Mouse (Mus musculus) intestine, embryonic 16.5 days (tissue): ENCODE measurements at regions not wholly inside any gene's neighbourhood (a gene's known extent, or its start where the extent isn't known, plus 50 kb on each side); places are given as distances from the start of the nearest gene placed in this dataset.

Experiments
- ATAC-seq: fragments of 200-750 bp; cut with Nextera tagmentation; 2 replicates; pipeline ENCODE4 v1.8.0; 2017; ENCODE audit warnings: moderate TSS enrichment, moderate library complexity
- H3K27ac ChIP-seq: fragments of 300-500 bp; sonication (generic); 2 replicates; pipeline ENCODE4 v1.5.1; 2014; ENCODE audit warnings: mild to moderate bottlenecking, low read length
- H3K27me3 ChIP-seq: fragments of 300-500 bp; sonication (generic); replicated peaks from 2 replicates; pipeline ENCODE4 v1.6.1; 2014; ENCODE audit warnings: low read length, control low read depth, mixed read lengths; ENCODE audit not compliant: control insufficient read depth, insufficient read depth
- H3K36me3 ChIP-seq: fragments of 300-500 bp; sonication (generic); 2 replicates; pipeline ENCODE4 v1.6.1; 2014; ENCODE audit warnings: low read length, control low read depth; ENCODE audit not compliant: control insufficient read depth, insufficient read depth
- H3K4me1 ChIP-seq: fragments of 300-500 bp; sonication (generic); 2 replicates; pipeline ENCODE4 v1.6.1; 2014; ENCODE audit warnings: low read length, control low read depth, mixed read lengths; ENCODE audit not compliant: control insufficient read depth, insufficient read depth
- H3K4me2 ChIP-seq: fragments of 300-500 bp; sonication (generic); 2 replicates; pipeline ENCODE4 v1.6.1; 2014; ENCODE audit warnings: low read depth, low read length, control low read depth
- H3K4me3 ChIP-seq: fragments of 300-500 bp; sonication (generic); 2 replicates; pipeline ENCODE4 v1.5.1; 2014; ENCODE audit warnings: mild to moderate bottlenecking, low read length
- H3K9ac ChIP-seq: fragments of 300-500 bp; sonication (generic); 2 replicates; pipeline ENCODE4 v1.6.1; 2014; ENCODE audit warnings: low read depth, low read length
- H3K9me3 ChIP-seq: fragments of 300-500 bp; sonication (generic); 2 replicates; pipeline ENCODE4 v1.6.1; 2016; ENCODE audit warnings: low read length, control low read depth; ENCODE audit not compliant: control insufficient read depth
- WGBS: fragments of 180-500 bp; shearing (Covaris S2); extraction: QIAGEN DNeasy Blood & Tissue Kit; methylation state at CpG from one replicate; pipeline ENCODE4 v1.1.7; 2014; 5-methylcytosine and 5-hydroxymethylcytosine counted together

GRCm38 (mm10) chr15:88399989-88400388, 200.1 kb upstream of the Zdhhc25 start:
- H3K27me3 ChIP-seq, result no peaks in the 10 kb centered on the region
- no peak overlapping the region for H3K27ac ChIP-seq
- no peak for ATAC-seq
- no peaks in the 10 kb centered on the region for H3K4me1 ChIP-seq
- no peaks in the 10 kb centered on the region for H3K9me3 ChIP-seq
- H3K36me3 ChIP-seq, result no peaks in the 10 kb centered on the region
- WGBS, result 66% methylated on average over 12 of the region's 12 CpGs
- no peak overlapping the region for H3K4me2 ChIP-seq
- H3K4me3 ChIP-seq, result no peak overlapping the region
- no peak overlapping the region for H3K9ac ChIP-seq

- Histone ChIP-seq H3K27ac (no peak overlapping the region), H3K9me3 (no peaks in the 10 kb centered on the region), H3K4me2 (no peak overlapping the region), H3K9ac (no peak overlapping the region), H3K36me3 (no peaks in the 10 kb centered on the region), H3K27me3 (no peaks in the 10 kb centered on the region), H3K4me3 (no peak overlapping the region), H3K4me1 (no peaks in the 10 kb centered on the region)
- ATAC-seq, result no peak
- 55% methylated on average over 9 of the region's 9 CpGs for WGBS
These were observed 199.3 kb upstream of the Zdhhc25 start for GRCm38 (mm10) chr15:88400787-88401186.

GRCm38 (mm10) chr15:88408461-88409379, 191.4 kb upstream of the Zdhhc25 start:
- 77% methylated on average over 20 of the region's 20 CpGs for WGBS
- Histone ChIP-seq H3K4me3 (no peak overlapping the region), H3K9me3 (peaks cover 8% of the 10 kb centered on the region; the same call in 1 of the 2 replicates), H3K36me3 (no peaks in the 10 kb centered on the region), H3K27me3 (no peaks in the 10 kb centered on the region), H3K9ac (no peak overlapping the region), H3K4me2 (no peak overlapping the region), H3K27ac (no peak overlapping the region), H3K4me1 (no peaks in the 10 kb centered on the region)
- no peak for ATAC-seq

- Histone ChIP-seq H3K4me3 (no peak overlapping the region), H3K36me3 (no peaks in the 10 kb centered on the region), H3K4me2 (no peak overlapping the region), H3K4me1 (no peaks in the 10 kb centered on the region), H3K9ac (no peak overlapping the region), H3K27me3 (no peaks in the 10 kb centered on the region), H3K27ac (no peak overlapping the region), H3K9me3 (peaks cover 8% of the 10 kb centered on the region; the same call in 1 of the 2 replicates)
- 68% methylated on average over 4 of the region's 4 CpGs for WGBS
- no peak for ATAC-seq
These were observed 185.9 kb upstream of the Zdhhc25 start for GRCm38 (mm10) chr15:88414206-88414605.

- Histone ChIP-seq H3K27ac (no peak overlapping the region), H3K27me3 (no peaks in the 10 kb centered on the region), H3K36me3 (no peaks in the 10 kb centered on the region), H3K4me2 (no peak overlapping the region), H3K9ac (no peak overlapping the region), H3K4me1 (no peaks in the 10 kb centered on the region), H3K4me3 (no peak overlapping the region), H3K9me3 (0 out of 2 replicates have a peak, but pooled peaks cover 4% of the 10 kb centered on the region)
- no peak for ATAC-seq
- WGBS, result 73% methylated on average over 8 of the region's 8 CpGs
These were observed 181.2 kb upstream of the Zdhhc25 start for GRCm38 (mm10) chr15:88418881-88419280.

- no peak overlapping the region for H3K9ac ChIP-seq
- H3K4me1 ChIP-seq, result no peaks in the 10 kb centered on the region
- H3K27ac ChIP-seq, result no peak overlapping the region
- ATAC-seq, result no peak
- H3K9me3 ChIP-seq, result 0 out of 2 replicates have a peak, but pooled peaks cover 2% of the 10 kb centered on the region
- H3K4me3 ChIP-seq, result no peak overlapping the region
- H3K4me2 ChIP-seq, result no peak overlapping the region
- H3K27me3 ChIP-seq, result no peaks in the 10 kb centered on the region
- H3K36me3 ChIP-seq, result no peaks in the 10 kb centered on the region
- WGBS, result 67% methylated on average over 7 of the region's 7 CpGs
These were observed 171.7 kb upstream of the Zdhhc25 start for GRCm38 (mm10) chr15:88428441-88428840.

GRCm38 (mm10) chr15:88430941-88431340, 169.2 kb upstream of the Zdhhc25 start:
- Histone ChIP-seq H3K9me3 (no peaks in the 10 kb centered on the region), H3K4me2 (no peak overlapping the region), H3K4me1 (no peaks in the 10 kb centered on the region), H3K27me3 (no peaks in the 10 kb centered on the region), H3K9ac (no peak overlapping the region), H3K36me3 (no peaks in the 10 kb centered on the region), H3K27ac (no peak overlapping the region), H3K4me3 (no peak overlapping the region)
- WGBS, result 79% methylated on average over 7 of the region's 7 CpGs
- no peak for ATAC-seq

- no peaks in the 10 kb centered on the region for H3K4me1 ChIP-seq
- WGBS, result 74% methylated on average over 4 of the region's 4 CpGs
These were observed 151.8 kb upstream of the Zdhhc25 start for GRCm38 (mm10) chr15:88448272-88448671.

GRCm38 (mm10) chr15:88451241-88451640, 148.9 kb upstream of the Zdhhc25 start:
- no peak overlapping the region for H3K4me3 ChIP-seq
- no peaks in the 10 kb centered on the region for H3K4me1 ChIP-seq
- no peak overlapping the region for H3K4me2 ChIP-seq
- H3K9me3 ChIP-seq, result no peaks in the 10 kb centered on the region
- no peaks in the 10 kb centered on the region for H3K36me3 ChIP-seq
- no peak for ATAC-seq
- H3K27me3 ChIP-seq, result no peaks in the 10 kb centered on the region
- H3K27ac ChIP-seq, result no peak overlapping the region
- H3K9ac ChIP-seq, result no peak overlapping the region
- 90% methylated on average over 6 of the region's 6 CpGs for WGBS

More at GRCm38 (mm10) chr15:88448272-88448671, 151.8 kb upstream of the Zdhhc25 start:
- ATAC-seq, result no peak
- Histone ChIP-seq H3K9me3 (no peaks in the 10 kb centered on the region), H3K4me3 (no peak overlapping the region), H3K9ac (no peak overlapping the region), H3K27ac (no peak overlapping the region), H3K4me2 (no peak overlapping the region), H3K27me3 (no peaks in the 10 kb centered on the region), H3K36me3 (no peaks in the 10 kb centered on the region)
